Mouse (Mus musculus) gastrocnemius, adult 2 months (tissue): ENCODE measurements around the gene Dok4. TPM values are rescaled to one million over a fixed set of nuclear protein-coding genes. Genes with fewer than 3 reads are reported as not detected.

Source experiments
- DNase-seq: peaks from one replicate; pipeline ENCODE4 v3.0.0; 2022
- H3K27ac ChIP-seq: fragments of 200-600 bp; 2 replicates; pipeline ENCODE4 v1.8.1; 2022; ENCODE audit warnings: mild to moderate bottlenecking
- H3K4me3 ChIP-seq: fragments of 200-600 bp; 2 replicates; pipeline ENCODE4 v1.8.1; 2022; ENCODE audit warnings: mild to moderate bottlenecking, moderate library complexity
- CTCF ChIP-seq: fragments of 200-600 bp; IDR thresholded peaks from 2 replicates; pipeline ENCODE4 v1.8.1; 2022; ENCODE audit warnings: antibody characterized with exemption, mild to moderate bottlenecking, moderate library complexity
- intact Hi-C: fragments of 180-260 bp; cut with DNase I; formaldehyde crosslinking; loops from one replicate; pipeline ENCODE4 v1.15.1; 2025
- total RNA-seq, 2 experiments: library from RNA; stranded (reverse); gene quantifications; 2 replicates each; pipeline ENCODE4 v1.2.3; 2021

The Dok4 gene
- total RNA-seq, 2 experiments from 2014 or later: 2.7 to 6.1 TPM

GRCm38 (mm10) chr8:94875096-94875870, 847 bp downstream of the Dok4 start:
- peak; percentile 56 for DNase-seq
- intact Hi-C loops: loop anchor here (1.0 kb wide), 1 partner anchor 30 kb away; no protein-coding TSS in a partner anchor
- H3K27ac ChIP-seq: peak overlapping the region; percentile 85
- TF ChIP-seq CTCF: no peak
- H3K4me3 ChIP-seq: peak overlapping the region; percentile 74

GRCm38 (mm10) chr8:94874358-94874757, 1.8 kb downstream of the Dok4 start:
- intact Hi-C loops: loop anchor here (1.0 kb wide), 1 partner anchor 34 kb away; no protein-coding TSS in a partner anchor
- Histone ChIP-seq H3K27ac (peak overlapping the region; percentile 85), H3K4me3 (peak overlapping the region; percentile 74)
- DNase-seq: peak; percentile 80
- TF ChIP-seq CTCF: peak; percentile 97

- H3K4me3 ChIP-seq: no peak overlapping the region
- DNase-seq: no peak
- TF ChIP-seq CTCF: no peak
- H3K27ac ChIP-seq: no peak overlapping the region
- intact Hi-C loops: no loop called here
These were observed 3.6 kb downstream of the Dok4 start for GRCm38 (mm10) chr8:94872576-94872975.

GRCm38 (mm10) chr8:94872156-94872555, 4.0 kb downstream of the Dok4 start:
- Histone ChIP-seq H3K27ac (no peak overlapping the region), H3K4me3 (no peak overlapping the region)
- intact Hi-C loops: no loop called here
- no peak for DNase-seq
- no peak for TF ChIP-seq CTCF

GRCm38 (mm10) chr8:94871108-94871894, 4.8 kb downstream of the Dok4 start:
- Histone ChIP-seq H3K27ac (peak overlapping the region; percentile 73), H3K4me3 (peak overlapping the region; percentile 70)
- peak; percentile 72 for DNase-seq
- intact Hi-C loops: no loop called here
- no peak for TF ChIP-seq CTCF

- peak; percentile 56 for DNase-seq
- H3K4me3 ChIP-seq: peak overlapping the region; percentile 70
- peak overlapping the region; percentile 73 for H3K27ac ChIP-seq
- TF ChIP-seq CTCF: no peak
- intact Hi-C loops: no loop called here
These were observed 5.5 kb downstream of the Dok4 start for GRCm38 (mm10) chr8:94870474-94871107.

GRCm38 (mm10) chr8:94870003-94870402, 6.1 kb downstream of the Dok4 start:
- no peak for TF ChIP-seq CTCF
- intact Hi-C loops: no loop called here
- DNase-seq: no peak
- Histone ChIP-seq H3K4me3 (peak overlapping the region; percentile 70), H3K27ac (peak overlapping the region; percentile 12; the same call in 1 of the 2 replicates)

- peak overlapping the region; percentile 12; the same call in 1 of the 2 replicates for H3K27ac ChIP-seq
These were observed 7.0 kb downstream of the Dok4 start for GRCm38 (mm10) chr8:94869146-94869545.

GRCm38 (mm10) chr8:94866921-94867320, 9.2 kb downstream of the Dok4 start:
- intact Hi-C loops: no loop called here
- TF ChIP-seq CTCF: no peak
- no peak overlapping the region for H3K27ac ChIP-seq
- H3K4me3 ChIP-seq: no peak overlapping the region
- DNase-seq: no peak

More at GRCm38 (mm10) chr8:94869146-94869545, 7.0 kb downstream of the Dok4 start:
- intact Hi-C loops: no loop called here
- no peak overlapping the region for H3K4me3 ChIP-seq
- no peak for TF ChIP-seq CTCF
- no peak for DNase-seq

- DNase-seq: no peak
- Histone ChIP-seq H3K4me3 (no peak overlapping the region), H3K27ac (no peak overlapping the region)
- intact Hi-C loops: no loop called here
- TF ChIP-seq CTCF: no peak
These were observed 10.8 kb downstream of the Dok4 start for GRCm38 (mm10) chr8:94865292-94865691.

- H3K27ac ChIP-seq: 0 out of 2 replicates have a peak overlapping the region, but pooled peaks have one; percentile 8
- no peak for DNase-seq
These were observed 12.0 kb downstream of the Dok4 start for GRCm38 (mm10) chr8:94863897-94864673.

More at GRCm38 (mm10) chr8:94863897-94864673, 12.0 kb downstream of the Dok4 start:
- intact Hi-C loops: no loop called here
- TF ChIP-seq CTCF: peak; percentile 31
- H3K4me3 ChIP-seq: no peak overlapping the region
